Mouse (Mus musculus) heart, embryonic 16.5 days (tissue): ENCODE data around the gene Lama1. TPM values are rescaled to one million over a fixed set of nuclear protein-coding genes. Genes with fewer than 3 reads are reported as not detected.

Source experiments
- ATAC-seq: fragments of 200-750 bp; cut with Nextera tagmentation; replicated peaks from 2 replicates; pipeline ENCODE4 v1.8.0; 2017; ENCODE audit warnings: moderate number of reproducible peaks; ENCODE audit not compliant: insufficient read depth, low FRiP score; ENCODE audit errors: extremely low read depth
- H3K27ac ChIP-seq: fragments of 300-500 bp; sonication (generic); 2 replicates; pipeline ENCODE4 v1.5.1; 2014; ENCODE audit warnings: mild to moderate bottlenecking, low read length, control low read depth, moderate library complexity
- H3K27me3 ChIP-seq: fragments of 300-500 bp; sonication (generic); 2 replicates; pipeline ENCODE4 v1.6.1; 2014; ENCODE audit warnings: low read length, mixed read lengths; ENCODE audit not compliant: control insufficient read depth, insufficient read depth
- H3K36me3 ChIP-seq: fragments of 300-500 bp; sonication (generic); 2 replicates; pipeline ENCODE4 v1.6.1; 2014; ENCODE audit not compliant: control insufficient read depth, insufficient read depth
- H3K4me1 ChIP-seq: fragments of 300-500 bp; sonication (generic); 2 replicates; pipeline ENCODE4 v1.6.1; 2014; ENCODE audit warnings: low read length, mixed read lengths; ENCODE audit not compliant: control insufficient read depth, insufficient read depth
- H3K4me2 ChIP-seq: fragments of 300-500 bp; sonication (generic); 2 replicates; pipeline ENCODE4 v1.6.1; 2014; ENCODE audit warnings: low read depth, mild to moderate bottlenecking, control low read depth, low read length
- H3K4me3 ChIP-seq: fragments of 300-500 bp; sonication (generic); 2 replicates; pipeline ENCODE4 v1.5.1; 2014; ENCODE audit warnings: mild to moderate bottlenecking, control low read depth, low read length
- H3K9ac ChIP-seq: fragments of 300-500 bp; sonication (generic); 2 replicates; pipeline ENCODE4 v1.6.1; 2014; ENCODE audit warnings: low read length, control low read depth
- H3K9me3 ChIP-seq: fragments of 300-500 bp; sonication (generic); replicated peaks from 2 replicates; pipeline ENCODE4 v1.6.1; 2016; ENCODE audit warnings: low read length; ENCODE audit not compliant: control insufficient read depth
- WGBS: fragments of 180-500 bp; shearing (Covaris S2); extraction: QIAGEN DNeasy Blood & Tissue Kit; methylation state at CpG from one replicate; pipeline ENCODE4 v1.1.7; 2014; 5-methylcytosine and 5-hydroxymethylcytosine counted together
- polyA plus RNA-seq: library from polyadenylated mRNA; unstranded; fragments of >200 nt; fragmentation: Nextera tagmentation; extraction: Ambion mirVana; gene quantifications from 2 replicates; pipeline ENCODE4 v1.2.1, GENCODE M21; 2015

Gene Lama1
- polyA plus RNA-seq, 1 experiment from 2014 or later: 0.54 TPM

DNA sequence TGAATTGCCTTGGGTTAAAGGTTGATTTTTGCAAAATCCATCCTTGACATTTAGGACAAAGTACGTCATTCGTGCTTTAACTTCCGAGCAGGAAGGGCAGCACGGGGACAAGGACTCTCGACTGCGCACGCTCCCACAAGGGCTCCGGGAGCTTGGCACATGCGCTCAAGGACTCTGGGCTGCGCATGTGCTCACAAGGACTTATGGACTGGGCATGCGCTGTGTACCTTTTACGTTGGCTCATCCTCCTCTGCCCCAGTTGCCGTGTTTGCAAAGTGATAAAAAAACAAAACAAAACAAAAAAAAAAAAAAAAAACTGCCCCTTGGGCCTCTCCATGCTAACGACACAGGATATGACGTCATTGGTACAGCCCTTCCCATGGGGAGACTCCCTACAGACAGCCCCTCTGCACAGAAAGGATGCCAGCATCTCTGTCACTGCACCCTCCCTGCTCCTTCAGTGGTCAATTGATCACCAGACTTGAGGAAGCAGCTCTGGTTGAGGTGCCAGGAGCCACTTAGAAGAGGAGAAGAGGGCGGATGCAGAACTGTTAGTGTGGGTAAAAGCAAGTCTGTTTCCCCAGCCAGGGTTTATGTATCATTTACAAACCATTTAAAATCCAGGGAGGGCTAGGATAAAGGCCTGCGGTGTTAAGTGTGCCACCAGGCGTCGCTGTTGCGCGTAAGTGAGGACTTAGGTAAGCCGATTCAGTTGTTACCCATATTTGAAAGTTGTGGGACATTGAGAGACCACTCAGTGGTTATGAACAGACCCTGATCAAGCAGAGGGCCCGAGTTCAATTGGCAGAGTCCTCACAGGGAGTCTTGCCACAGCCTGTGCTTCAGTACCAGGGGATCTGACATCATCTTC, 172.9 kb downstream of the Lama1 start:
- 64% methylated on average over 23 of the region's 23 CpGs for WGBS
- ATAC-seq: no peak
- peaks cover 26% of the 10 kb centered on the region for H3K27me3 ChIP-seq
- H3K4me1 ChIP-seq: no peaks in the 10 kb centered on the region
- H3K4me3 ChIP-seq: no peak overlapping the region
- H3K36me3 ChIP-seq: peaks cover 16% of the 10 kb centered on the region
- H3K27ac ChIP-seq: no peak overlapping the region
- H3K9me3 ChIP-seq: peaks cover 7% of the 10 kb centered on the region; the same call in 1 of the 2 replicates
- no peak overlapping the region for H3K4me2 ChIP-seq
- no peak overlapping the region for H3K9ac ChIP-seq

Other genes with a start within 250 kb of the Lama1 start
- gene Lrrc30, start 64.5 kb upstream of the Lama1 start, polyA plus RNA-seq: 0.11 TPM in 1 of 2 replicates, not detected in the other